In genomic region chr17:15804008-15804812, GRCm38 (mm10) we compare ENCODE assay signal across 8 mouse cellular contexts. TPM values are rescaled to one million over a fixed set of nuclear protein-coding genes. Genes with fewer than 3 reads are reported as not detected.
DNase-seq lines count a peak whose midpoint lies in the region; ATAC-seq lines count a peak whose summit lies in the region.

No protein-coding gene starts in this region.

- no peak overlapping the region for H3K27ac ChIP-seq in heart, embryonic 11.5 days (ENCODE audit: low read depth, low read length)
- no peak overlapping the region for H3K27ac ChIP-seq in hindbrain, embryonic 13.5 days
- H3K27ac ChIP-seq in midbrain, embryonic 15.5 days = no peak overlapping the region

- ATAC-seq in heart, embryonic 11.5 days (replicated peaks; ENCODE audit: insufficient number of reproducible peaks, low FRiP score, low TSS enrichment) = no peak
- ATAC-seq in hindbrain, embryonic 13.5 days (ENCODE audit: low FRiP score) = peak; percentile 37; the same call in 1 of the 2 replicates
- ATAC-seq in midbrain, embryonic 15.5 days (replicated peaks) = peak; percentile 55; the same call in 1 of the 2 replicates

- peak; percentile 85 for DNase-seq in heart, adult 11 months
- DNase-seq in 3T3-L1 (ENCODE audit: low read depth, low spot score) = peak; percentile 66
- peak; percentile 29 for DNase-seq in MEL-GATA-1-ER (ENCODE audit: extremely low read depth, low read depth)
- DNase-seq in layer of hippocampus, adult 8-10 months (ENCODE audit: low spot score in 2 of 2) = no peak
- no peak for DNase-seq in spleen, postnatal 14 days (ENCODE audit: low spot score in 2 of 2)

- H3K4me1 ChIP-seq in heart, embryonic 11.5 days (ENCODE audit: control insufficient read depth, insufficient read depth, low read length) = peaks cover 14% of the 10 kb centered on the region
- peaks cover 28% of the 10 kb centered on the region for H3K4me1 ChIP-seq in hindbrain, embryonic 13.5 days (replicated peaks)
- H3K4me1 ChIP-seq in midbrain, embryonic 15.5 days = peaks cover 14% of the 10 kb centered on the region

- H3K4me2 ChIP-seq in heart, embryonic 11.5 days = no peak overlapping the region
- H3K4me2 ChIP-seq in hindbrain, embryonic 13.5 days = no peak overlapping the region
- H3K4me2 ChIP-seq in midbrain, embryonic 15.5 days = no peak overlapping the region

- 46% methylated on average over 15 of the region's 15 CpGs for WGBS in heart, embryonic 11.5 days (ENCODE audit: insufficient replicate concordance)
- WGBS in hindbrain, embryonic 13.5 days = 54% methylated on average over 15 of the region's 15 CpGs
- WGBS in midbrain, embryonic 15.5 days = 53% methylated on average over 15 of the region's 15 CpGs

- H3K9me3 ChIP-seq in heart, embryonic 11.5 days (replicated peaks; ENCODE audit: control insufficient read depth, low read length) = no peaks in the 10 kb centered on the region
- H3K9me3 ChIP-seq in hindbrain, embryonic 13.5 days = no peaks in the 10 kb centered on the region
- H3K9me3 ChIP-seq in midbrain, embryonic 15.5 days = no peaks in the 10 kb centered on the region

- no peaks in the 10 kb centered on the region for H3K27me3 ChIP-seq in heart, embryonic 11.5 days (ENCODE audit: control insufficient read depth, insufficient read depth, low read length)
- no peaks in the 10 kb centered on the region for H3K27me3 ChIP-seq in hindbrain, embryonic 13.5 days
- no peaks in the 10 kb centered on the region for H3K27me3 ChIP-seq in midbrain, embryonic 15.5 days (replicated peaks)

- H3K36me3 ChIP-seq in heart, embryonic 11.5 days (ENCODE audit: control insufficient read depth, insufficient read depth, low read length) = peaks cover 3% of the 10 kb centered on the region
- peaks cover 22% of the 10 kb centered on the region for H3K36me3 ChIP-seq in hindbrain, embryonic 13.5 days
- no peaks in the 10 kb centered on the region; the same call in 1 of the 2 replicates for H3K36me3 ChIP-seq in midbrain, embryonic 15.5 days (replicated peaks)

- H3K4me3 ChIP-seq in heart, embryonic 11.5 days (ENCODE audit: low read depth, low read length) = no peak overlapping the region
- no peak overlapping the region for H3K4me3 ChIP-seq in hindbrain, embryonic 13.5 days
- no peak overlapping the region for H3K4me3 ChIP-seq in midbrain, embryonic 15.5 days

- no peak overlapping the region for H3K9ac ChIP-seq in heart, embryonic 11.5 days (ENCODE audit: low read depth, low read length)
- H3K9ac ChIP-seq in hindbrain, embryonic 13.5 days = no peak overlapping the region
- H3K9ac ChIP-seq in midbrain, embryonic 15.5 days = no peak overlapping the region

RNA-seq across cellular contexts. Expression of gene Rgmb, which starts 26.6 kb away (rescaled TPM):
- polyA plus RNA-seq in heart, embryonic 11.5 days (2014; fragmentation: Nextera tagmentation; extraction: Ambion mirVana) = 8.7 and 8.9 TPM in 2 replicates
- 86.6 and 97.1 TPM in 2 replicates for polyA plus RNA-seq in hindbrain, embryonic 13.5 days (2015; fragmentation: Nextera tagmentation; extraction: Ambion mirVana)
- polyA plus RNA-seq in midbrain, embryonic 15.5 days (2015; fragmentation: Nextera tagmentation; extraction: Ambion mirVana) = 73.1 and 76.5 TPM in 2 replicates
- total RNA-seq in layer of hippocampus, adult 8-10 months (2022) = 10 to 100 TPM; 71.9 to 79.8 (median 75.3) TPM

Comparison
In these comparisons a context has a peak if more than half of its experiments do, and no peak if none do; other contexts are left out.
1. DNase-seq: peak in heart, adult 11 months (single experiment), 3T3-L1 (single experiment) and MEL-GATA-1-ER (single experiment); none in layer of hippocampus, adult 8-10 months (0 of 2) and spleen, postnatal 14 days (0 of 2).